Mouse (Mus musculus): ENCODE results near the gene Gm4214. TPM values are rescaled to one million over a fixed set of nuclear protein-coding genes. Genes with fewer than 3 reads are reported as not detected.
"Not testable (repeated sequence)": the region's sequence is repeated elsewhere in the genome, so short reads cannot be mapped to it uniquely, and the experiment has no call there.

Gm4214 gene
- not detected in 2 replicates for polyA plus RNA-seq (2015; fragmentation: Nextera tagmentation; extraction: Ambion mirVana)

- H3K27ac ChIP-seq (ENCODE audit: low read length); H3K4me1 ChIP-seq (ENCODE audit: control insufficient read depth, low read depth, low read length); H3K4me3 ChIP-seq (ENCODE audit: low read depth, low read length); H3K27me3 ChIP-seq (ENCODE audit: control insufficient read depth, insufficient read depth, low read depth, low read length); H3K4me2 ChIP-seq (ENCODE audit: low read depth, low read length); H3K9ac ChIP-seq (ENCODE audit: low read depth, low read length); ATAC-seq (ENCODE audit: low read depth); H3K36me3 ChIP-seq (ENCODE audit: control insufficient read depth, insufficient read depth); H3K9me3 ChIP-seq (replicated peaks; ENCODE audit: control insufficient read depth, low read length): not testable (repeated sequence)
- WGBS (ENCODE audit: insufficient replicate concordance) = no CpG with 5 or more reads among the region's 5 CpGs
These were observed at the start of gene Gm4214 for GRCm38 (mm10) chr7:22984573-22984972. Gene Gm4214 (minus strand): TSS chr7:22984673.

- not testable (repeated sequence) for H3K9ac ChIP-seq (ENCODE audit: low read depth, low read length); H3K27me3 ChIP-seq (ENCODE audit: control insufficient read depth, insufficient read depth, low read depth, low read length); H3K4me2 ChIP-seq (ENCODE audit: low read depth, low read length); H3K27ac ChIP-seq (ENCODE audit: low read length); ATAC-seq (ENCODE audit: low read depth); H3K4me1 ChIP-seq (ENCODE audit: control insufficient read depth, low read depth, low read length); H3K9me3 ChIP-seq (replicated peaks; ENCODE audit: control insufficient read depth, low read length); H3K36me3 ChIP-seq (ENCODE audit: control insufficient read depth, insufficient read depth); H3K4me3 ChIP-seq (ENCODE audit: low read depth, low read length)
- WGBS (ENCODE audit: insufficient replicate concordance) = no CpG with 5 or more reads among the region's 3 CpGs
These were observed 35.4 kb upstream of the Gm4214 start, which contains the start of gene Gm4216 for GRCm38 (mm10) chr7:23019823-23020222. Gene Gm4216 (minus strand): TSS chr7:23019923.

Other genes starting within 250 kb of the Gm4214 start
- gene Vmn1r157, start 223.0 kb downstream of the Gm4214 start, polyA plus RNA-seq (2015; fragmentation: Nextera tagmentation; extraction: Ambion mirVana) = not detected in 2 replicates
- not detected in 2 replicates for gene Vmn1r158, start 193.9 kb downstream of the Gm4214 start, polyA plus RNA-seq (2015; fragmentation: Nextera tagmentation; extraction: Ambion mirVana)
- not detected in 2 replicates for gene Vmn1r159, start 141.1 kb downstream of the Gm4214 start, polyA plus RNA-seq (2015; fragmentation: Nextera tagmentation; extraction: Ambion mirVana)
- gene Vmn1r160, start 113.4 kb downstream of the Gm4214 start, polyA plus RNA-seq (2015; fragmentation: Nextera tagmentation; extraction: Ambion mirVana) = not detected in 2 replicates
- gene Gm4216, start 35.2 kb upstream of the Gm4214 start, polyA plus RNA-seq (2015; fragmentation: Nextera tagmentation; extraction: Ambion mirVana) = not detected in 2 replicates
- gene Vmn1r163, start 70.9 kb upstream of the Gm4214 start, polyA plus RNA-seq (2015; fragmentation: Nextera tagmentation; extraction: Ambion mirVana) = not detected in 2 replicates
- not detected in 2 replicates for gene Gm8720, start 82.8 kb upstream of the Gm4214 start, polyA plus RNA-seq (2015; fragmentation: Nextera tagmentation; extraction: Ambion mirVana)
- gene Gm10662, start 159.8 kb upstream of the Gm4214 start, polyA plus RNA-seq (2015; fragmentation: Nextera tagmentation; extraction: Ambion mirVana) = not detected in 2 replicates
- gene Vmn1r165, start 232.7 kb upstream of the Gm4214 start, polyA plus RNA-seq (2015; fragmentation: Nextera tagmentation; extraction: Ambion mirVana) = not detected in 2 replicates